Mouse (Mus musculus) heart, embryonic 16.5 days (tissue): ENCODE results near the gene Frzb. TPM values are rescaled to one million over a fixed set of nuclear protein-coding genes. Genes with fewer than 3 reads are reported as not detected.

Source experiments
- ATAC-seq: fragments of 200-750 bp; cut with Nextera tagmentation; replicated peaks from 2 replicates; pipeline ENCODE4 v1.8.0; 2017; ENCODE audit warnings: moderate number of reproducible peaks; ENCODE audit not compliant: insufficient read depth, low FRiP score; ENCODE audit errors: extremely low read depth
- H3K27ac ChIP-seq: fragments of 300-500 bp; sonication (generic); 2 replicates; pipeline ENCODE4 v1.5.1; 2014; ENCODE audit warnings: mild to moderate bottlenecking, low read length, control low read depth, moderate library complexity
- H3K27me3 ChIP-seq: fragments of 300-500 bp; sonication (generic); 2 replicates; pipeline ENCODE4 v1.6.1; 2014; ENCODE audit warnings: low read length, mixed read lengths; ENCODE audit not compliant: control insufficient read depth, insufficient read depth
- H3K36me3 ChIP-seq: fragments of 300-500 bp; sonication (generic); 2 replicates; pipeline ENCODE4 v1.6.1; 2014; ENCODE audit not compliant: control insufficient read depth, insufficient read depth
- H3K4me1 ChIP-seq: fragments of 300-500 bp; sonication (generic); 2 replicates; pipeline ENCODE4 v1.6.1; 2014; ENCODE audit warnings: low read length, mixed read lengths; ENCODE audit not compliant: control insufficient read depth, insufficient read depth
- H3K4me2 ChIP-seq: fragments of 300-500 bp; sonication (generic); 2 replicates; pipeline ENCODE4 v1.6.1; 2014; ENCODE audit warnings: low read depth, mild to moderate bottlenecking, control low read depth, low read length
- H3K4me3 ChIP-seq: fragments of 300-500 bp; sonication (generic); 2 replicates; pipeline ENCODE4 v1.5.1; 2014; ENCODE audit warnings: mild to moderate bottlenecking, control low read depth, low read length
- H3K9ac ChIP-seq: fragments of 300-500 bp; sonication (generic); 2 replicates; pipeline ENCODE4 v1.6.1; 2014; ENCODE audit warnings: low read length, control low read depth
- H3K9me3 ChIP-seq: fragments of 300-500 bp; sonication (generic); replicated peaks from 2 replicates; pipeline ENCODE4 v1.6.1; 2016; ENCODE audit warnings: low read length; ENCODE audit not compliant: control insufficient read depth
- WGBS: fragments of 180-500 bp; shearing (Covaris S2); extraction: QIAGEN DNeasy Blood & Tissue Kit; methylation state at CpG from one replicate; pipeline ENCODE4 v1.1.7; 2014; 5-methylcytosine and 5-hydroxymethylcytosine counted together
- polyA plus RNA-seq: library from polyadenylated mRNA; unstranded; fragments of >200 nt; fragmentation: Nextera tagmentation; extraction: Ambion mirVana; gene quantifications from 2 replicates; pipeline ENCODE4 v1.2.1, GENCODE M21; 2015

Frzb gene
- polyA plus RNA-seq, 1 experiment from 2014 or later = 6.5 TPM

DNA sequence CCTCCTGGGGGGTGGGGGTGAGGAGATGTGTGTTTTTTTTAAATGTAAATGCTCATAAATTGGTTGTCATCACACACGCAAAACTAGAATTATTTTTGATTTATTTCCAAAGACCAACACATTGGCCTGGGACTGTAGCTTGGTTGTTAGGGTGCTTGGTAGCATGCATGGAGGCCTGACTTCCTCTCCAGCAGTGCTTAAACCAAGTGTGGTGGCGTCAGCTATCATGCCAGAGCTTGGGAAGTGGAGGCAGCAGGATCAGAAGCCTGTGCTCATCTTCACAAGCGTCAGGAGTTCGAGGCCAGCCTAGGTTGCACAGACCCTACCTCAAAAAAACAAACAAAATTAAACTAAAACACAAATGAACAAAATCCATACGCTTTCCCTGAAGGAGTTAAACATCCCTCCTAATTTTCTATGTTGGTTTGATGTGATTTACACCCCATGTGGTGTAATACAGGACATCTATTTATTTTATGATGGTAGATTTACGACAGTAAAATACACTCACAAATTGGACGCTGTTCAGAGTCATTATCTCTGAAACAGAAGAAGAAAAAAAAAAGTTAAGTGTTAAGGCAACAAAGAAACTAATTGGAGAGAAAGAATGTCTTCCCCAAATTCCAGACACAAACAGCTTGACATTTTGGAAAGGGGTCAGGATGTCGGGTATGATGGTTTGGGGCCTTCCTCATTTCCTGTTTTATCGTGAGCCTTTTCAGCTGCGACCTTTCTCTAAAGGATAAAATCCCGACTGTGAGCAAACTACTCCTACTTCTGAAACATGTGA, 12.4 kb downstream of the Frzb start:
- WGBS = 69% methylated on average over 11 of the region's 11 CpGs
- H3K36me3 ChIP-seq = no peaks in the 10 kb centered on the region

GRCm38 (mm10) chr2:80433254-80433876, 14.1 kb downstream of the Frzb start:
- Histone ChIP-seq H3K27ac (no peak overlapping the region), H3K27me3 (no peaks in the 10 kb centered on the region), H3K9ac (no peak overlapping the region), H3K4me3 (no peak overlapping the region), H3K4me2 (no peak overlapping the region), H3K36me3 (no peaks in the 10 kb centered on the region), H3K9me3 (no peaks in the 10 kb centered on the region), H3K4me1 (0 out of 2 replicates have a peak, but pooled peaks cover 2% of the 10 kb centered on the region)
- no peak for ATAC-seq
- 74% methylated on average over 6 of the region's 6 CpGs for WGBS

More for the DNA sequence above, 12.4 kb downstream of the Frzb start:
- ATAC-seq = no peak
- Histone ChIP-seq H3K4me3 (no peak overlapping the region), H3K4me1 (0 out of 2 replicates have a peak, but pooled peaks cover under 1% of the 10 kb centered on the region), H3K9ac (no peak overlapping the region), H3K27ac (no peak overlapping the region), H3K27me3 (no peaks in the 10 kb centered on the region), H3K4me2 (no peak overlapping the region), H3K9me3 (no peaks in the 10 kb centered on the region)

DNA sequence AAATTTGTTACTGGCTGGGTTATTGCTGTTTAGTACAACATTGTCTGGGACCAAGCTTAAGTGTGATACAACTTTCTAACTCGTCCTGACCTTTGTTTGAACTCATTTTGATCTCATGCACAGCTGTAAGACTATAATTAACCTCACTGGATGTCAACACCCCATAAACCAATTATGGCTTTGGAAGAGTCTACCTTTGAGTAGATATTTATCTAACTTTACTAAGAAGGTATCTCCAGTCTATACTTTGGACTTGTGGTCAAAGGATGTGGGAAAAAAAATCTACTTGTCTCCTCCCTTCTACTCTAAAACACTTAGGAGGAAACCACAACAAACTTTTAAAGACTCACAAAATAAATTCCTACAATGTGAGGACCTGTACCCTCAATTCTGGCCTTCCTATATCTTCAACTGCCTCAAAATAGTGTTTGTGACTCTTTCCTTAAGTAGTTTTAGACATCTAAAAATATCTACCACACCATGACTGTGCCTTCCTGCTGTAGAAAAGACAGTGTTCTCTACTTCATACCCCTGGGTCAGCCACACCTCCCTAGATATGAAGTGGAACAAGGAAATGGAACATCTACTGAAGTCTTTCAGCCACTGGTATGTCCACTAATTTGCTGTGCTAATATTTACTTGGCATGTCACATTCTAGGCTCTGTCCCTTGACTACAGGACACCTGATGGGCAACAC, 16.9 kb downstream of the Frzb start:
- Histone ChIP-seq H3K27me3 (no peaks in the 10 kb centered on the region), H3K4me1 (peaks cover 6% of the 10 kb centered on the region; the same call in 1 of the 2 replicates), H3K4me2 (no peak overlapping the region), H3K9ac (no peak overlapping the region), H3K9me3 (no peaks in the 10 kb centered on the region), H3K27ac (no peak overlapping the region), H3K36me3 (no peaks in the 10 kb centered on the region), H3K4me3 (no peak overlapping the region)
- WGBS = 22% methylated on average over 1 of the region's 1 CpGs
- ATAC-seq = no peak

GRCm38 (mm10) chr2:80423116-80423515, 24.3 kb downstream of the Frzb start:
- H3K9me3 ChIP-seq = no peaks in the 10 kb centered on the region
- H3K27me3 ChIP-seq = no peaks in the 10 kb centered on the region
- no peak overlapping the region for H3K4me2 ChIP-seq
- H3K4me1 ChIP-seq = peaks cover 4% of the 10 kb centered on the region; the same call in 1 of the 2 replicates
- no peak overlapping the region for H3K4me3 ChIP-seq
- H3K27ac ChIP-seq = no peak overlapping the region
- ATAC-seq = no peak
- WGBS = 92% methylated on average over 5 of the region's 5 CpGs
- H3K9ac ChIP-seq = no peak overlapping the region
- H3K36me3 ChIP-seq = no peaks in the 10 kb centered on the region

DNA sequence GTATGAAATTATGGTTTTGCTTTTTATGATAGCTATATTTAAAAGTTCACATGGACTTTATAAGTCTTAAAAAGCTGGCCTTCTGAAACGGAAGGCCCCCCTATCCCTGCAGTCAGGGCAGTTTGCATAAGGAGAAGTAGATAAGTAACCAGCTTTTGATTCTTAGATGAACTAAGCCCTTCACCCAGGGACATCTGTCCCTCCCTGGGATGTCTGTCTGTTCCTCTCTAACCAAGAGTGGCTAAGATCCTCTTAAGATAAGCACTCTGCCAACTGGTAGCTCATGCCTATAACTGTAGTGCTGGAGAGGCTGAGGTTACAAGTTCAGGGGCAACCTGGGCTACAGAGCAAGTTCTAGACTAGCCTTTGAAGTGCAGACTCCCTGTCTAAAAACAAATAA, 25.4 kb downstream of the Frzb start:
- WGBS = 66% methylated on average over 1 of the region's 1 CpGs
- no peaks in the 10 kb centered on the region for H3K27me3 ChIP-seq
- no peak overlapping the region for H3K4me3 ChIP-seq
- H3K9ac ChIP-seq = no peak overlapping the region
- H3K9me3 ChIP-seq = no peaks in the 10 kb centered on the region
- peaks cover 4% of the 10 kb centered on the region; the same call in 1 of the 2 replicates for H3K4me1 ChIP-seq
- no peak overlapping the region for H3K27ac ChIP-seq
- no peaks in the 10 kb centered on the region for H3K36me3 ChIP-seq
- no peak overlapping the region for H3K4me2 ChIP-seq
- ATAC-seq = no peak

DNA sequence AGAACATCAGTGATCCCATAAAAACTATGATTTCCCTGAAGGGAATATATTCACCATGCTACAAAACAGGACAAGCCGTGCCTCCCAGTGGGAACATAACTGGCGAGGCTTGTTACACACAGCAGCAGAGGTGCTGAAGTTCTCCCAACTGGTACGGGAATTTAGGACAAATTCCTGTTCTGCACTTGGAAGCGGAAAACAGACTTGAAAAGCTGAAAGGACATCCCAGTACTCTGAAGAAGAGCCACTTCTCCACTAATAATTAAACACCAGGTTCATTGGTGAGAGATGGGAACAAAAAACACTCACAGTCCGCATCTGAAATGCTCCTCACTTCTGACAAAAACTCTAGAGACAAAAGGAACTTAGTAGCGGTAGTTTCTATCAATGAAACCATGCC, 31.1 kb downstream of the Frzb start:
- Histone ChIP-seq H3K27me3 (no peaks in the 10 kb centered on the region), H3K36me3 (no peaks in the 10 kb centered on the region), H3K4me2 (no peak overlapping the region), H3K9me3 (no peaks in the 10 kb centered on the region), H3K27ac (no peak overlapping the region), H3K4me3 (no peak overlapping the region), H3K4me1 (no peaks in the 10 kb centered on the region), H3K9ac (no peak overlapping the region)
- ATAC-seq = no peak
- 86% methylated on average over 6 of the region's 6 CpGs for WGBS

DNA sequence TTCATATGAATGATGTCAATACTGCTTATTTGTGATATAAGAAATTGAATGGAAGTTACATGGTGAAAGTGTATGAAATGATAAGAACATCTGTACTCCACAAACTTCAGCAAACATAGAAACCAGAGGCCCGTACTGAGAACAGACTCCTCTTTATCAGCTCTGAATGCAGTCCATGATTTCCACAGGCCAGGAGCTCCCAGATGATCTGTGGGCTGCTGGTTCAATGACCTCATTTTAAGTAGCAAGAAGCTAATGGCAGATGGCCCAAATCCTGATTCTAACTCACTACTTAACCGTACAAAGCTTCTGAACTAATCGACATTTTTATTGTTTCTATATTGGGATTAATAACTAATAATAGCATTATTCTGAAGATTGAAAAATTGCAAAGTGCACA, 33.0 kb downstream of the Frzb start:
- 40% methylated on average over 3 of the region's 3 CpGs for WGBS
- no peaks in the 10 kb centered on the region for H3K27me3 ChIP-seq

DNA sequence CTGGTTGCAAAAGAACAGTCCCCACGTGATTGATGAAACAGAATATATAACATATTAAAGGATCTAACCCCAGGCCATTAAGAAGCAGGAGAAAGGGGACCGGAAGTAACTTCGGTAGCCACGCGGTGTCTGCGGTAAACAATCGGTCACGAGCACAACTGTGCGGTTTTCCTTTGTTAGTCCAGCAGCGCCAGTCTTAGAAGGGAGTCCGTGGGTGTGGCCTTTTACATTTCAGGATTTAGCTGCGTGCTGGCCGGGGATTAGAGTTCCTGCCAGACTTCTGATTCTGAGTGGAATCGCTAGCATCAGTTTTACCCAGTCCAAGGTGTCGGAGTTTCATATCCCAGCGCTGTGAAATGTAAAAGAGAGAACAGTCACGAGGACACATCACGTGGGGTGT, 34.3 kb downstream of the Frzb start:
- no peaks in the 10 kb centered on the region for H3K4me1 ChIP-seq
- H3K27me3 ChIP-seq = no peaks in the 10 kb centered on the region
- WGBS = 79% methylated on average over 18 of the region's 18 CpGs
- H3K36me3 ChIP-seq = no peaks in the 10 kb centered on the region
- no peaks in the 10 kb centered on the region for H3K9me3 ChIP-seq
- no peak for ATAC-seq
- no peak overlapping the region for H3K27ac ChIP-seq
- H3K9ac ChIP-seq = no peak overlapping the region
- no peak overlapping the region for H3K4me3 ChIP-seq
- no peak overlapping the region for H3K4me2 ChIP-seq

More for the DNA sequence above, 33.0 kb downstream of the Frzb start:
- no peak overlapping the region for H3K4me2 ChIP-seq
- no peak overlapping the region for H3K4me3 ChIP-seq
- H3K9ac ChIP-seq = no peak overlapping the region
- no peaks in the 10 kb centered on the region for H3K4me1 ChIP-seq
- no peak overlapping the region for H3K27ac ChIP-seq
- no peak for ATAC-seq
- H3K9me3 ChIP-seq = no peaks in the 10 kb centered on the region
- no peaks in the 10 kb centered on the region for H3K36me3 ChIP-seq
